ENCODE assay signal across 20 mouse cellular contexts in the genomic region with DNA sequence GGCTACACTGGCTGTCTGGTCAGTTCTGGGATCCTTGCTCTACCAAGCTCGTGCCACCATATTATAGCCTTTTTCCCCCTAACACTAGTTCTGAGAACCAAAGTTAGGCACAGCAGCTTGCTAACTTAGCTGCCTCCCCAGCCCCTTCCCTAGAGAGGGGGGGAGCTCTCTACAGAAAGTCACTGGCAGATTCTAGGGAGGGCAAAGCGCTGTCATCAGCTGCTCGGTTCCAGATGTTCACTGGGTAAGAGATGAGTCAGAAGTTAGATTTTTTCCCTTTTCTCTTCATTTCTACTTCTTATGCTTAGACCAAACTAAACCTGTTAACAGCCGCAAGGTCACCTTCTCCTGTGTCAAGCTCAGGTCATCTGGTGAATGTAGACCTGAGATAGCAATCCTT. TPM values are rescaled to one million over a fixed set of nuclear protein-coding genes. Genes with fewer than 3 reads are reported as not detected.
DNase-seq lines count a peak whose midpoint lies in the region; ATAC-seq and TF ChIP-seq lines count a peak whose summit lies in the region.
"Had no signal": no experiment of that assay in that cellular context is flagged by ENCODE, and none has a peak within 500 bp of the region (broad histone marks: within the 10 kb centered on the region; RNA-seq: fewer than 3 reads in every experiment).

No protein-coding gene starts in this region.

- TF ChIP-seq POLR2A in CH12.LX (IDR thresholded peaks at IDR 0.05; ENCODE audit: low read depth, low read length), result no peak
- TF ChIP-seq POLR2A in kidney, adult 2 months (IDR thresholded peaks at IDR 0.05; ENCODE audit: low read depth, low read length), result no peak

- peak overlapping the region; percentile 70 for H3K4me2 ChIP-seq in CH12.LX (ENCODE audit: insufficient read depth, low read depth, poor library complexity, severe bottlenecking)
- H3K4me2 ChIP-seq in liver, embryonic 11.5 days, result no peak overlapping the region
- H3K4me2 ChIP-seq: heart, embryonic 15.5 days; hindbrain, embryonic 14.5 days; intestine, embryonic 15.5 days had no signal

- TF ChIP-seq RAD21 in CH12.LX (IDR thresholded peaks at IDR 0.05; ENCODE audit: low read depth, low read length), result no peak; the same call in 1 of the 2 replicates

- no peak for TF ChIP-seq CTCF in CH12.LX (conservative IDR thresholded peaks at IDR 0.05 in 1 of 2, IDR thresholded peaks at IDR 0.05 in 1 of 2; ENCODE audit: low read depth in 2 of 2, low read length in 2 of 2)
- no peak for TF ChIP-seq CTCF in kidney, adult 2 months (conservative IDR thresholded peaks at IDR 0.05; ENCODE audit: insufficient read depth, insufficient read length, low read depth, low read length)

- dilution Hi-C loops in CH12.LX (cut with MboI; ENCODE audit: extremely low pct_ligation_motif_present, extremely low pct_unique_long_range_greater_than_20kb, low sequenced_read_pairs), result no loop called here

- ATAC-seq in granulocyte monocyte progenitor cell, adult 5-6 weeks (replicated peaks; ENCODE audit: poor library complexity, severe bottlenecking), result no peak
- ATAC-seq in liver, embryonic 11.5 days (replicated peaks; ENCODE audit: low FRiP score), result no peak
- ATAC-seq: forebrain, embryonic 14.5 days; intestine, embryonic 15.5 days had no signal

- WGBS in kidney, adult 2 months, result 88% methylated on average over 4 of the region's 4 CpGs
- WGBS in liver, embryonic 11.5 days, result 75% methylated on average over 4 of the region's 4 CpGs

- H3K27ac ChIP-seq in CH12.LX (ENCODE audit: insufficient read depth, low read depth), result no peak overlapping the region
- no peak overlapping the region for H3K27ac ChIP-seq in kidney, adult 2 months (ENCODE audit: insufficient read depth, low read depth, low read length)
- H3K27ac ChIP-seq in liver, embryonic 11.5 days (ENCODE audit: low read depth, low read length), result no peak overlapping the region
- H3K27ac ChIP-seq: embryonic facial prominence, embryonic 10.5 days; gastrocnemius, adult 2 months; heart, embryonic 10.5 days; heart, embryonic 15.5 days; hindbrain, embryonic 14.5 days; intestine, embryonic 15.5 days had no signal

- H3K27me3 ChIP-seq in CH12.LX (replicated peaks), result peaks cover 5% of the 10 kb centered on the region
- no peaks in the 10 kb centered on the region for H3K27me3 ChIP-seq in kidney, adult 2 months (replicated peaks; ENCODE audit: control insufficient read depth, insufficient read depth, low read length)
- H3K27me3 ChIP-seq in liver, embryonic 11.5 days (replicated peaks; ENCODE audit: control insufficient read depth, insufficient read depth, low read length), result no peaks in the 10 kb centered on the region
- H3K27me3 ChIP-seq: heart, embryonic 15.5 days; intestine, embryonic 15.5 days had no signal

- no peak overlapping the region for H3K9ac ChIP-seq in CH12.LX (ENCODE audit: insufficient read depth, low read depth)
- H3K9ac ChIP-seq in liver, embryonic 11.5 days (ENCODE audit: low read depth, low read length), result no peak overlapping the region
- H3K9ac ChIP-seq: heart, embryonic 15.5 days; hindbrain, embryonic 14.5 days; intestine, embryonic 15.5 days had no signal

- H3K79me2 ChIP-seq in CH12.LX (replicated peaks; ENCODE audit: control insufficient read depth, extremely low read depth, insufficient read depth, poor library complexity, severe bottlenecking), result no peaks in the 10 kb centered on the region

- DNase-seq in 416B (ENCODE audit: low read depth), result peak; percentile 32
- peak; percentile 73 for DNase-seq in CH12.LX (ENCODE audit: extremely low read depth)
- peak; percentile 59 for DNase-seq in brain, adult 2 months (ENCODE audit: low read depth, low spot score)
- DNase-seq in kidney, adult 2 months, result no peak
- DNase-seq in liver, embryonic 11.5 days (ENCODE audit: low spot score), result no peak
- DNase-seq: adrenal gland, postnatal 14 days; cerebellum, adult 2 months; cerebellum, postnatal 10 days; gastrocnemius, adult 2 months; gastrocnemius, postnatal 25 days; heart, adult 18-20 months; heart, postnatal 14 days had no signal

- TF ChIP-seq EP300 in CH12.LX (IDR thresholded peaks at IDR 0.05; ENCODE audit: low read length), result peak; percentile 78

- in situ Hi-C loops in CH12.LX (cut with MboI; ENCODE audit: low pct_ligation_motif_present, low pct_unique_long_range_greater_than_20kb, low sequenced_read_pairs), result no loop called here

- peaks cover 22 to 52% of the 10 kb centered on the region in 2 experiments for H3K4me1 ChIP-seq in CH12.LX (ENCODE audit: control insufficient read depth in 1 of 2, insufficient read depth in 2 of 2)
- no peaks in the 10 kb centered on the region for H3K4me1 ChIP-seq in kidney, adult 2 months (ENCODE audit: control insufficient read depth, insufficient read depth, low read length)
- H3K4me1 ChIP-seq in liver, embryonic 11.5 days (replicated peaks; ENCODE audit: control insufficient read depth, insufficient read depth, low read length), result no peaks in the 10 kb centered on the region; the same call in 1 of the 2 replicates
- H3K4me1 ChIP-seq: embryonic facial prominence, embryonic 10.5 days; intestine, embryonic 15.5 days had no signal

- H3K9me3 ChIP-seq in CH12.LX (replicated peaks; ENCODE audit: low read length), result no peaks in the 10 kb centered on the region
- no peaks in the 10 kb centered on the region for H3K9me3 ChIP-seq in liver, embryonic 11.5 days (ENCODE audit: control insufficient read depth, low read length)
- H3K9me3 ChIP-seq: embryonic facial prominence, embryonic 10.5 days; heart, embryonic 10.5 days; heart, embryonic 15.5 days; intestine, embryonic 15.5 days had no signal

- no peak overlapping the region for H3K4me3 ChIP-seq in CH12.LX (replicated peaks in 1 of 3; ENCODE audit: low read depth in 2 of 3, low read length in 2 of 3, poor library complexity in 1 of 3)
- no peak overlapping the region for H3K4me3 ChIP-seq in kidney, adult 2 months (ENCODE audit: insufficient read depth, low read depth, low read length)
- H3K4me3 ChIP-seq in liver, embryonic 11.5 days (ENCODE audit: low read depth, low read length), result no peak overlapping the region
- H3K4me3 ChIP-seq: embryonic facial prominence, embryonic 10.5 days; gastrocnemius, adult 2 months; heart, embryonic 10.5 days; heart, embryonic 15.5 days; intestine, embryonic 15.5 days had no signal

- no peaks in the 10 kb centered on the region for H3K36me3 ChIP-seq in CH12.LX (replicated peaks in 1 of 2; ENCODE audit: control insufficient read depth in 1 of 2, insufficient read depth in 1 of 2, low read length in 1 of 2)
- H3K36me3 ChIP-seq in kidney, adult 2 months (ENCODE audit: control insufficient read depth, insufficient read depth, low read length), result no peaks in the 10 kb centered on the region
- H3K36me3 ChIP-seq in liver, embryonic 11.5 days (ENCODE audit: control insufficient read depth, insufficient read depth, low read length), result no peaks in the 10 kb centered on the region
- H3K36me3 ChIP-seq: embryonic facial prominence, embryonic 10.5 days; heart, embryonic 10.5 days; heart, embryonic 15.5 days; intestine, embryonic 15.5 days had no signal

TF ChIP-seq in CH12.LX, 34 proteins besides CTCF, POLR2A, EP300 and RAD21:
- 0 out of 2 replicates have a peak, but pooled peaks have one; percentile 56 for TF ChIP-seq SIN3A (IDR thresholded peaks at IDR 0.05; ENCODE audit: low read length)
- TF ChIP-seq HCFC1 (IDR thresholded peaks at IDR 0.05; ENCODE audit: low read depth, low read length), result peak; percentile 30; the same call in 1 of the 2 replicates
- TF ChIP-seq ETS1 (conservative IDR thresholded peaks at IDR 0.05; ENCODE audit: low read depth, low read length), result peak; percentile 87
- TF ChIP-seq USF1 (IDR thresholded peaks at IDR 0.05; ENCODE audit: low read depth, low read length), result no peak
- TF ChIP-seq RCOR1 (conservative IDR thresholded peaks at IDR 0.05; ENCODE audit: low read depth, low read length), result no peak
- no peak for TF ChIP-seq GABPA (IDR thresholded peaks at IDR 0.05; ENCODE audit: insufficient replicate concordance, low read depth, low read length)
- TF ChIP-seq E2F4 (IDR thresholded peaks at IDR 0.05; ENCODE audit: insufficient replicate concordance, low read depth, low read length), result no peak
- peak; percentile 61; the same call in 1 of the 2 replicates for TF ChIP-seq MAZ (IDR thresholded peaks at IDR 0.05; ENCODE audit: low read depth, low read length)
- TF ChIP-seq IRF4 (IDR thresholded peaks at IDR 0.05; ENCODE audit: low read depth, low read length), result peak; percentile 76
- peak; percentile 49 for TF ChIP-seq JUN (IDR thresholded peaks at IDR 0.05; ENCODE audit: insufficient read depth, low read depth, low read length)
- TF ChIP-seq JUND (conservative IDR thresholded peaks at IDR 0.05; ENCODE audit: low read depth, low read length), result peak; percentile 81
- peak; percentile 57 for TF ChIP-seq TCF12 (IDR thresholded peaks at IDR 0.05; ENCODE audit: low read depth, low read length)
TF ChIP-seq in CH12.LX: peak in this region for 8.

RNA-seq across cellular contexts. Expression of gene Arhgap22, which starts 16.8 kb away (rescaled TPM):
- 0.17 and 0.42 TPM in 2 replicates for total RNA-seq in CH12.LX (2012; rRNA removed)
- total RNA-seq in CH12.LX (2014; rRNA removed), result 0.12 and 0.39 TPM in 2 replicates
- 0.29 TPM in 1 of 2 replicates, not detected in the other for polyA plus RNA-seq in CH12.LX (2012; ENCODE audit: insufficient read length, low read depth)
- total RNA-seq in granulocyte monocyte progenitor cell, adult 5-6 weeks (2014; fragmentation: Nextera tagmentation), result 0.47 TPM in 1 of 2 replicates, not detected in the other
- total RNA-seq in granulocyte monocyte progenitor cell, adult 5-6 weeks (2017), result 1.3 TPM in 1 of 2 replicates, not detected in the other
- polyA plus RNA-seq in kidney, adult 2 months (2012; rRNA removed), result 9.0 and 15.7 TPM in 2 replicates
- polyA plus RNA-seq in liver, embryonic 11.5 days (2014; fragmentation: Nextera tagmentation; extraction: Ambion mirVana), result 8.5 and 14.0 TPM in 2 replicates
- total RNA-seq: hematopoietic stem cell, adult 5-6 weeks had no signal

RNA-seq across cellular contexts. Expression of gene Wdfy4, which starts 45.4 kb away (rescaled TPM):
- total RNA-seq in CH12.LX (2012; rRNA removed), result 140 and 146 TPM in 2 replicates
- 54.0 and 56.0 TPM in 2 replicates for total RNA-seq in CH12.LX (2014; rRNA removed)
- polyA plus RNA-seq in CH12.LX (2012; ENCODE audit: insufficient read length, low read depth), result 102 and 115 TPM in 2 replicates
- total RNA-seq in granulocyte monocyte progenitor cell, adult 5-6 weeks (2014; fragmentation: Nextera tagmentation), result 84.9 and 95.4 TPM in 2 replicates
- 52.9 and 61.4 TPM in 2 replicates for total RNA-seq in granulocyte monocyte progenitor cell, adult 5-6 weeks (2017)
- polyA plus RNA-seq in kidney, adult 2 months (2012; rRNA removed), result 1.5 and 4.1 TPM in 2 replicates
- 1.6 and 1.9 TPM in 2 replicates for polyA plus RNA-seq in liver, embryonic 11.5 days (2014; fragmentation: Nextera tagmentation; extraction: Ambion mirVana)

Comparison
In these comparisons a context has a peak if more than half of its experiments do, and no peak if none do; other contexts are left out.
1. DNase-seq: peak in 416B (single experiment), CH12.LX (single experiment) and brain, adult 2 months (single experiment); none in kidney, adult 2 months (single experiment) and liver, embryonic 11.5 days (single experiment).
2. RNA of gene Wdfy4, which starts 45.4 kb away (polyA plus RNA-seq): 102 to 115 TPM in CH12.LX; 1.5 to 4.1 TPM in kidney, adult 2 months and 1.6 to 1.9 TPM in liver, embryonic 11.5 days; every median in the first group is over 10 times any median in the second.